Mouse (Mus musculus) adrenal gland, adult 18-20 months (tissue): ENCODE results near the gene Crlf3. TPM values are rescaled to one million over a fixed set of nuclear protein-coding genes. Genes with fewer than 3 reads are reported as not detected.
A peak's percentile ranks its signal among the peaks of the same experiment; 100 is the strongest.

Experiments
- DNase-seq, 2 experiments: peaks; one replicate each; pipeline ENCODE4 v3.0.0; 2021 to 2022; ENCODE audit warnings: low spot score in 2 of 2
- long read RNA-seq, 2 experiments: library from polyadenylated mRNA; stranded (forward); transcript quantifications; one replicate each; pipeline ENCODE4 v2.0.0; 2021
- total RNA-seq, 2 experiments: library from RNA; stranded (reverse); gene quantifications; 1 replicate in 1 of 2; 2 replicates in 1 of 2; pipeline ENCODE4 v1.2.3; 2021

Gene Crlf3
- total RNA-seq, result 10 to 100 TPM; 12.5 to 17.2 TPM
- long read RNA-seq, experiment 1, transcript Crlf3-201 (8 exons, 2,396 nt), result major isoform, 11 of 12 reads
- long read RNA-seq, experiment 1, partial matches to known transcripts, result 1 of 12 reads
- long read RNA-seq, experiment 1, other reads (novel, unspliced or antisense), result 0 of 12 reads
- long read RNA-seq, experiment 2, transcript Crlf3-201 (8 exons, 2,396 nt), result major isoform, 27 of 31 reads
- long read RNA-seq, experiment 2, partial matches to known transcripts, result 0 of 31 reads
- long read RNA-seq, experiment 2, other reads (novel, unspliced or antisense), result 3 of 31 reads

DNA sequence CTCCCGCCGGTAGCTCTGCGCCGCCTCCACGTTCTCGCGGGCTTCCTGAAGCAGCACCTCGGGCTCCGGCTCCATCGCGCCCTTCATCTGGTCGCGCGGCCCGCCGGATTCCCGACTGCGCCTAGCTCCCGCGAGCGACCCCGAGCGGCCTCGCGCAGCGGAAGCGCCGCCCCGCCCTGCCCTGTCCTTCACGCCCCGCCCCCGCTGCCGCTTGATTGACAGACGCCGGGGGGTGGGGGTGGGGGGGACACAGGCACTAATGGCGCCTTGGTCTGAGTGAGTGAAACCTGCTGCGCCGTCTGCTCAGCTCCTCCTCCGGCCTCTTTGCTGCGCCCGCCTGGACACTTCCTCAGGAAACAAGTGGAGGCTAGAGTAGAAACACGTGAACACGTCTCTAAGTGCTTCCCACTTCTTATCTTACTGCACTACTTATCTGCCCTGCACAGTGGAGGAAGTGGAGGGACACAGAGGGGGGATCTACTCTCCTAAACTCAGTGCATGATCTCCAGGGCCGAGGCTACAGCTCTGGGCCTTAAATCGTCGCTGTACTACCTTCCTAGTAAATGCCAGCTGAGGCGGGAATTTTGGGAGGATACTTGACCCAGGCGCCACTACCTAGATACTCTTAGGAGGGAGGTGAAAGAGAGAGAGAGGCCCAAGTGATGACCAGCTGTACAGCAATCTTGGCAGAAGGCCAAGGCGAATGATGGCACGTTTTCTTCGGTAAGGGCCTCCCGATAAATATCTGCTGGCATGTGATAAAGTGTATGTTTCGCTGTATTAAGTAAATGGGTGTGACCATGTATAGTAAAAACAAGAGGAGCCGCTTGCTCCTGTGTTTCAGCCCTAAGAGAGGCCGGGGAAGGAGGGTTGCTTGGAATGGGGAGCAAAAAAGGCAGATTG is at the start of gene Crlf3:
Gene Crlf3, minus strand, starts transcription at position 166 of the 903 bp plus-strand sequence.
- peak; percentile 94 for DNase-seq

DNA sequence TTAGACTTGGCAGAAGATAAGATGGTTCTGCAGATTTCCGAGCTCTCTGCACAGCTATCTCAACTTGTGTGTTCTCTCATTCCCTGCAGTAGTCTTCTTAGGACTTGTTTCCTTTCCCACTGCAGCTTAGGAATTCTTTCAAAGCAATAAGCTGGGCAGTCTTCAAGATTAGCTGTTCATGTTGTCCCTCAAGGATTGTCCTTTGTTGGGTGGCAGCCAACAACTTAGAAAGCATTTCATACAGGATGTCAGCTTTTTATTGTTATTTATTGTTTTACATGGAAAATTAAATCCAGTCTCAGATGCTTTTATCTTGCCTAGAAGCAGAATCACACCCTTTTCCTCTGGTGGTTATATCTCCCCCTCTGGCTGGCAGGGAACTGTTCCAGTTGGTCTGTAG is 35.6 kb upstream of the Crlf3 start:
- DNase-seq, result no peak

DNA sequence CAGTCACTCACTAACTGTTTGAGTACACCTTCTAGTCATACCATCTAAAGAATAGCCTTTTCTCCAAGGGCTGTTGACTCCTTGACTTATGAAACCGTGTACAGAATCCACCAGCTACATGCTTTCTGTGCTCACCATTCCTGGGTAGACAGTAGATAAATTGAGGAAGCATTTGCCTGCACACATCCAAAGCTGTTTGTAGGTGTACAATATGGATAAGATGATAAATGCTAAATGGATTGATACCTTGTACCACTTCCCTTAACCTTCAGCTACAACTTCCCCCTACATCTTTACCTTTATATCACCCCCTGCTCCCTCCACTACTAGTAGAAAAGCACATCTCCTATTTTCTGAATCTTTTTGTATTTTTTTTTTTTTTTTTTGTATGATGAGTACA is 23.6 kb upstream of the Crlf3 start:
- DNase-seq, result no peak

DNA sequence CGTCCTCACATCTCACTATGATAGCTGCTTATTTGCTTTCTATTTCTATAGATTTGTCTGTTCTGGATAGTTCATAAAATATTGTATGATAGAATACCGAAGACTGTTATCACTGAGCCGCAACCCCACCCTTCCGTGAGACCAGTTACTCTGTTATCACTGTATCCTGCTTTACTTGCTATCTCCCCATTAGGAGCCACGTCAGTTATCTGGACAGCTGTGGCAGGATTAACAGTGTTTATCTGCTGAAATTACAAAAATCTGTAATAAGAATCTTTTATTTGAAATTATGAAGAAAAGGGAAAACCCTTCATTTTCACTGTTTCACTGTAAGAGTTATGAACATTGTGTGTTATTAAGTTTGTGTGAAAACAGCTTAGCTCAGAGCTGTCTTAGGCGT is 20.5 kb upstream of the Crlf3 start:
- DNase-seq, result no peak

GRCm38 (mm10) chr11:80098444-80099056 is 17.8 kb upstream of the Crlf3 start:
- no peak for DNase-seq

DNA sequence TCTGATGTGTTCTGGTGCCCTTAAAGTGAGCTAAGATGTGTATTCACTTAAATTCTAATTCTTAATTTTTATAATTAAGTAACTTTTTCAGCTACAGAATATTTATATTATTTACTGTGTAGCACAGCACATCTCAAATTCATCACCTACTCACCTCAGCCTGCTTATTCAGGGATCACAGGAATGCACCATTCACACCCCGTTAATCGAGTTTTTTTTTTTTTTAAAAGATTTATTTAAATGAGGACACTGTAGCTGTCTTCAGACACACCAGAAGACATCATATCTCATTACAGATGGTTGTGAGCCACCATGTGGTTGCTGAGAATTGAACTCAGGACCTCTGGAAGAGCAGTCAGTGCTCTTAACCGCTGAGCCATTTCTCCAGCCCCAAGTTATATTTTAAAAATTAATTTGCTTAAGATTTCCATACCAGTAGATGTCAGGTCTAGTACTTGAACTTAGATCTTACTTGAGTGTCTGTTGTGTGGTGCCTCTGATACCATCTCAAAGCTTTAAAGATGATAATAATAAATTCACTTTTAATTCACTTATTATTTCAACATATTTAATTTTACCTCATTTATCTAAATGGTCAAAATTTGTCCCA is 9.9 kb upstream of the Crlf3 start:
- no peak for DNase-seq

- DNase-seq, result no peak
These were observed 9.0 kb upstream of the Crlf3 start for GRCm38 (mm10) chr11:80089817-80090214.

- peak; percentile 92 to 93 for DNase-seq
These were observed 8.4 kb upstream of the Crlf3 start, which contains the start of gene Atad5 for GRCm38 (mm10) chr11:80088917-80089816. Atad5 (plus strand) TSS chr11:80089400.

- DNase-seq, result peak; percentile 85 to 90
These were observed 6.1 kb upstream of the Crlf3 start for GRCm38 (mm10) chr11:80086844-80087243.

DNA sequence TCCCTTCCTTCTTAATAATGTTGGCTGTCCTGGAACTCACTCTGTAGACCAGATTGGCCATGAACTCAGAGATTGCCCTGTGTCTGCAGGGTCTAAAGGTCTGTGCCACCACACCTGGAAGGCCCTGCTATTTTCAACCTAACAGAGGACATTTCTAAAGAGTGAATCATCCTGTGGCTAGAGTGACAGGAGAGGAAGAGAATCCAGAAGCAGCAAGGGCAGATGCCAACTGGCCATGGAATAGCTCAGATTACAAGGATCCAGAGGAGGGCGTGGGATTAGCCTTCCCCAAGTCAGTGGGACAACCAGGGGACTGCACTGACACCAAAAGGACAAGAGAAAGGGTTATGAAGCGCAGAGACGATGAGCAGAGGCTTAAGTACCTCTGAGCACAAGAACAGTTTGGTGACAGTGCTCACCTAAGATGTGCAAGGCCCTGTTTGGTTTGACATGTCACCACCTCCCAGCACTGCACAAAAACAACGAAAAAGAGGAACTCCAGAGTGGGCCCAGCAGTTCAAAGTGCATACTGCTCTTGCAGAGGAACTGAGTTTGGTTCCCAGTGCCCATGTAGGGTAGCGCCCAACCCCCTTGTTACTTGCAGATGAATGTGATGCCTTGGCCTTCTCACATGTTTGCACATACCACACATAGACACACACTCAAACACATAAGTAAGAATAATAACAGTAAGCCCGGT is 4.7 kb upstream of the Crlf3 start:
- no peak for DNase-seq

GRCm38 (mm10) chr11:80081786-80082319 is 1.1 kb upstream of the Crlf3 start:
- DNase-seq, result no peak

DNA sequence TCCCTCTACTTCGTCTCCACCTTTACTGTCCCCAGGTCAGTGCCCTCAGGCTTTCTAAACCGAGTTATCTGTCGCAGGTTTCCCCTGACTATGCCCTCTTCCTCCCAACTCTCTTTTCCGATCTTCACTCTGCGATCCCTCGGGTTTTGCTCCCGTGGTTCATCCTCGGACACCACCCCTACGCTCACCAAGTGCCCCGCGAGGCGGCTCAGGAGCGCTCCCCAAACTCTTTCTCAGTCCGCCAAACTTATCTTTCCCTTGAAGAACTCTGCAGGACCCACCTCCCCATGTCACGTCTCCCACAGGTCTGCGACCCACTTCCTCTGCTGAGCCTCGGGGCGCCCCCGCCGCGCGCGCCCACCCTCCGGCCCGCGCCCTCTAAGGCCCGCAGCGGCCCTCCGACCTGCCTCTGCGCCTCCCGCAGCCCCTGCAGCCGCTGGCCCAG is 388 bp downstream of the Crlf3 start:
- peak in 1 of 2 experiments; percentile 49 for DNase-seq

- DNase-seq, result no peak
These were observed 1.0 kb downstream of the Crlf3 start for GRCm38 (mm10) chr11:80079751-80080150.

- no peak for DNase-seq
These were observed 2.0 kb downstream of the Crlf3 start for GRCm38 (mm10) chr11:80078831-80079230.

DNA sequence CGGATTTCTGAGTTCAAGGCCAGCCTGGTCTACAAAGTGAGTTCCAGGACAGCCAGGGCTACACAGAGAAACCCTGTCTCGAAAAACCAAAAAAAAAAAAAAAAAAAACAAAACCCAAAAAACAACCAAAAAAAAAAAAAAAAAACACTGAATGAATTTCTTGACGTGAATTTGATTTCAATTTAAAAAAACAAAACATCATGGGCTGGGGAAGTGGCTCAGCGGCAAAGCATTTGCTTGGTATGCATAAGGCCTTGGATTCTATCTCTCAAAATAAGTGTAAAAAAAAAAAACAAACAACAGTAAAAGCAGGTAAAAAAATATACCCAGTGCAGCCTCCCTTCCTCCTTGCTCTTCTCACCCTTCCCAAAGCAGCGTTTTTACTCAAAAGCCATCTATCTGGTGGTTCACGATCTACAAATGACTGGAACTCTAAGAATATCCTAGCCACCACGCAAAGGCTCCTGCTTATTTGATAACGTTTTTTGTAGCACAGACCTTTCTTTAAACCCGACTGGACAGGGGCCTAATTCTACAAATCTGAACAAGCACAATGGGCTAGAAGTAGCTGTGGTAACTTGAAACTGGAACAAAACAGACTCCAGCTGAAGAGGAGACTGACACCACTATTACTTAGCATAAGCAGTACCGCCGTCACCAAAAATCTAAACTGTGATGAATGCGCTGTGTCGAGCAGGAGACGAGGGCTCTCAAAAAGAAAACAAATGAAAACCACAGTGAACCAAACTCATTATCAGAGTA is 2.8 kb downstream of the Crlf3 start:
- no peak for DNase-seq

GRCm38 (mm10) chr11:80075608-80076277 is 5.0 kb downstream of the Crlf3 start:
- DNase-seq, result no peak

DNA sequence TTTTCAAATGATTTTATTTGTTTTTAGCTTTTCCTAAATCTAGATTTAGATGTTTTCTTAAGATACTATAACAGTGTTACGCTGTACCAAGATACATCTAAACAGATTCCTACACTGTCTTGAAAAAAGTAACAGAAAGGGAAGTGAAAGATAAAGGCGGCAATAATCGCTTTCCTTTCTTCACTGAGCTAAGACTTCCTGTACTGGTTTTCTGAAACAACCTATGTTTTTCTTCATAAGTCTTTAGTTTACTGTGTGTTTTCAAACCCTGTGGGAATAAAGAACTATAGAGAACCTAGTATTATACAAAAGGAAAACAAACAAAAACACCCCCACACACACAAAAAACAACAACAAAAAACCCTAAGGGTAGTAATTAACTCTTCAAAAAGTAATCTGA is 8.4 kb downstream of the Crlf3 start:
- no peak for DNase-seq

- DNase-seq, result no peak
These were observed 9.8 kb downstream of the Crlf3 start for GRCm38 (mm10) chr11:80071039-80071438.
